Mouse (Mus musculus): Measurements from ENCODE around the gene Slc9a3r1. TPM values are rescaled to one million over a fixed set of nuclear protein-coding genes. Genes with fewer than 3 reads are reported as not detected.
A peak's percentile ranks its signal among the peaks of the same experiment; 100 is the strongest.

Gene Slc9a3r1
- total RNA-seq, 2 experiments from 2014 or later: 44.7 to 51.4 TPM

GRCm38 (mm10) chr11:115222570-115222969, 59.4 kb downstream of the Slc9a3r1 start:
- no peak for ATAC-seq (replicated peaks; ENCODE audit: poor library complexity)

- ATAC-seq (replicated peaks; ENCODE audit: poor library complexity): peak; percentile 35; the same call in 1 of the 2 replicates
Measured at GRCm38 (mm10) chr11:115223451-115223850, 60.3 kb downstream of the Slc9a3r1 start.

GRCm38 (mm10) chr11:115223877-115224276, 60.7 kb downstream of the Slc9a3r1 start:
- ATAC-seq (replicated peaks; ENCODE audit: poor library complexity): peak; percentile 8; the same call in 1 of the 2 replicates

- peak; percentile 54; the same call in 1 of the 2 replicates for ATAC-seq (replicated peaks; ENCODE audit: poor library complexity)
Measured at GRCm38 (mm10) chr11:115224889-115225288, 61.7 kb downstream of the Slc9a3r1 start.

GRCm38 (mm10) chr11:115225301-115225700, 62.2 kb downstream of the Slc9a3r1 start:
- no peak for ATAC-seq (replicated peaks; ENCODE audit: poor library complexity)

GRCm38 (mm10) chr11:115226811-115227491, 63.8 kb downstream of the Slc9a3r1 start:
- no peak for ATAC-seq (replicated peaks; ENCODE audit: poor library complexity)

GRCm38 (mm10) chr11:115227640-115228039, 64.5 kb downstream of the Slc9a3r1 start:
- ATAC-seq (replicated peaks; ENCODE audit: poor library complexity): no peak

GRCm38 (mm10) chr11:115228430-115228829, 65.3 kb downstream of the Slc9a3r1 start:
- no peak for ATAC-seq (replicated peaks; ENCODE audit: poor library complexity)

- no peak for ATAC-seq (replicated peaks; ENCODE audit: poor library complexity)
Measured at GRCm38 (mm10) chr11:115229021-115229930, 66.1 kb downstream of the Slc9a3r1 start.

Other genes starting within 250 kb of the Slc9a3r1 start
- 18.8 and 25.5 TPM in 2 replicates for gene Cd300lb, start 229.0 kb upstream of the Slc9a3r1 start, total RNA-seq (2015)
- gene Cd300lb, start 229.0 kb upstream of the Slc9a3r1 start, total RNA-seq (2017): 12.1 and 15.6 TPM in 2 replicates
- gene Cd300c, start 194.2 kb upstream of the Slc9a3r1 start, total RNA-seq (2015): 0.39 and 1.8 TPM in 2 replicates
- not detected in 2 replicates for gene Cd300c, start 194.2 kb upstream of the Slc9a3r1 start, total RNA-seq (2017)
- gene Cd300ld, start 173.4 kb upstream of the Slc9a3r1 start, total RNA-seq (2015): 1.1 and 1.3 TPM in 2 replicates
- 0.51 and 0.67 TPM in 2 replicates for gene Cd300ld, start 173.4 kb upstream of the Slc9a3r1 start, total RNA-seq (2017)
- gene Cd300c2, start 161.5 kb upstream of the Slc9a3r1 start, total RNA-seq (2015): 2.5 and 3.8 TPM in 2 replicates
- 1.00 and 2.0 TPM in 2 replicates for gene Cd300c2, start 161.5 kb upstream of the Slc9a3r1 start, total RNA-seq (2017)
- gene Cd300ld2, start 147.1 kb upstream of the Slc9a3r1 start, total RNA-seq (2015): 0.54 and 0.72 TPM in 2 replicates
- gene Cd300ld2, start 147.1 kb upstream of the Slc9a3r1 start, total RNA-seq (2017): not detected in 2 replicates
- gene Cd300ld4, start 136.3 kb upstream of the Slc9a3r1 start, total RNA-seq (2015): 0.22 TPM in 1 of 2 replicates, not detected in the other
- not detected in 2 replicates for gene Cd300ld4, start 136.3 kb upstream of the Slc9a3r1 start, total RNA-seq (2017)
- gene Cd300ld5, start 125.6 kb upstream of the Slc9a3r1 start, total RNA-seq (2015): 0.22 TPM in 1 of 2 replicates, not detected in the other
- not detected in 2 replicates for gene Cd300ld5, start 125.6 kb upstream of the Slc9a3r1 start, total RNA-seq (2017)
- 0.22 and 0.47 TPM in 2 replicates for gene Cd300ld3, start 114.9 kb upstream of the Slc9a3r1 start, total RNA-seq (2015)
- 0.78 TPM in 1 of 2 replicates, not detected in the other for gene Cd300ld3, start 114.9 kb upstream of the Slc9a3r1 start, total RNA-seq (2017)
- 0.17 and 0.42 TPM in 2 replicates for gene Cd300e, start 101.2 kb upstream of the Slc9a3r1 start, total RNA-seq (2015)
- 0.10 and 0.25 TPM in 2 replicates for gene Cd300e, start 101.2 kb upstream of the Slc9a3r1 start, total RNA-seq (2017)
- 4.6 and 9.6 TPM in 2 replicates for gene Rab37, start 71.9 kb upstream of the Slc9a3r1 start, total RNA-seq (2015)
- 8.5 and 13.9 TPM in 2 replicates for gene Rab37, start 71.9 kb upstream of the Slc9a3r1 start, total RNA-seq (2017)
- gene Cd300lf, start 29.3 kb upstream of the Slc9a3r1 start, total RNA-seq (2015): 2.1 and 2.3 TPM in 2 replicates
- 1.6 and 1.8 TPM in 2 replicates for gene Cd300lf, start 29.3 kb upstream of the Slc9a3r1 start, total RNA-seq (2017)
- gene Tmem104, start 24.1 kb downstream of the Slc9a3r1 start, total RNA-seq (2015): 7.8 and 8.3 TPM in 2 replicates
- 2.4 and 8.2 TPM in 2 replicates for gene Tmem104, start 24.1 kb downstream of the Slc9a3r1 start, total RNA-seq (2017)
- gene Nat9, start 24.5 kb downstream of the Slc9a3r1 start, total RNA-seq (2015): 17.4 and 17.8 TPM in 2 replicates
- gene Nat9, start 24.5 kb downstream of the Slc9a3r1 start, total RNA-seq (2017): 20.2 and 25.5 TPM in 2 replicates
- not detected in 2 replicates for gene Grin2c, start 103.9 kb downstream of the Slc9a3r1 start, total RNA-seq (2015)
- gene Grin2c, start 103.9 kb downstream of the Slc9a3r1 start, total RNA-seq (2017): not detected in 2 replicates
- gene Fdxr, start 113.7 kb downstream of the Slc9a3r1 start, total RNA-seq (2015): 9.1 and 9.8 TPM in 2 replicates
- gene Fdxr, start 113.7 kb downstream of the Slc9a3r1 start, total RNA-seq (2017): 14.2 and 19.1 TPM in 2 replicates
- gene Fads6, start 134.3 kb downstream of the Slc9a3r1 start, total RNA-seq (2015): 0.30 and 0.71 TPM in 2 replicates
- gene Fads6, start 134.3 kb downstream of the Slc9a3r1 start, total RNA-seq (2017): 0.87 and 2.2 TPM in 2 replicates
- not detected in 2 replicates for gene Otop2, start 143.8 kb downstream of the Slc9a3r1 start, total RNA-seq (2015)
- gene Otop2, start 143.8 kb downstream of the Slc9a3r1 start, total RNA-seq (2017): not detected in 2 replicates
- not detected in 2 replicates for gene Ush1g, start 158.7 kb downstream of the Slc9a3r1 start, total RNA-seq (2015)
- gene Ush1g, start 158.7 kb downstream of the Slc9a3r1 start, total RNA-seq (2017): not detected in 2 replicates
- not detected in 2 replicates for gene Otop3, start 171.4 kb downstream of the Slc9a3r1 start, total RNA-seq (2015)
- not detected in 2 replicates for gene Otop3, start 171.4 kb downstream of the Slc9a3r1 start, total RNA-seq (2017)
- 0.52 and 0.81 TPM in 2 replicates for gene Hid1, start 204.4 kb downstream of the Slc9a3r1 start, total RNA-seq (2015)
- 0.10 TPM in 1 of 2 replicates, not detected in the other for gene Hid1, start 204.4 kb downstream of the Slc9a3r1 start, total RNA-seq (2017)
- 0.20 and 0.42 TPM in 2 replicates for gene Cdr2l, start 218.6 kb downstream of the Slc9a3r1 start, total RNA-seq (2015)
- 0.08 and 0.34 TPM in 2 replicates for gene Cdr2l, start 218.6 kb downstream of the Slc9a3r1 start, total RNA-seq (2017)
- gene Mrpl58, start 240.4 kb downstream of the Slc9a3r1 start, total RNA-seq (2015): 83.4 and 98.3 TPM in 2 replicates
- gene Mrpl58, start 240.4 kb downstream of the Slc9a3r1 start, total RNA-seq (2017): 81.1 and 96.4 TPM in 2 replicates

All from megakaryocyte progenitor cell, adult 5-6 weeks (primary cell).